Mouse (Mus musculus) telencephalon, adult 2 months (tissue): ENCODE measurements at regions not wholly inside any gene's neighbourhood (a gene's known extent, or its start where the extent isn't known, plus 50 kb on each side); places are given as distances from the start of the nearest gene placed in this dataset.

Experiments
- DNase-seq: peaks from one replicate; pipeline ENCODE4 v3.0.0-alpha.2; 2011; ENCODE audit warnings: low read depth, low spot score

GRCm38 (mm10) chr17:52196811-52197210, 363.7 kb upstream of the Satb1 start:
- DNase-seq, result no peak

- DNase-seq, result no peak
Measured at GRCm38 (mm10) chr17:52195804-52196203, 362.7 kb upstream of the Satb1 start.

GRCm38 (mm10) chr17:52191064-52191682, 358.1 kb upstream of the Satb1 start:
- DNase-seq, result peak; percentile 34

DNA sequence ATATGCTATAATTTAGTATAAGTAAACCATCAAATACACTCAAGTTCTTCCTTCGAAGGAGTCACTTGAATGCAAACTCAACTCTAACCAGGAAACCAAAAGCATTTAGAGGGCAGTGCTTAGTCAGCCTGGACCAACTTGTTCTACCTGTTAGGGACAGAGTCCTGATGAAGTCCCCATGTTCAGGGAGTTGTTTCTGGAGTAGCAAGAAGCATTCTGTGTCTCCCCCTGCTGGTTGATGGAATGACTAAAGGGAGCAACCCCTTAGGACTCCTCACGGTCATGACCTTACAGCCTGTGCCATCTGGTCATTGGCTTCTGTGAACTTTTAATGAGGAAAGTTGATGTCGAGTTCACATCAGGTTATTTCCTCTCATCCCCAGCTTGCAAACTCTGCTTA, 349.6 kb upstream of the Satb1 start:
- DNase-seq, result no peak

DNA sequence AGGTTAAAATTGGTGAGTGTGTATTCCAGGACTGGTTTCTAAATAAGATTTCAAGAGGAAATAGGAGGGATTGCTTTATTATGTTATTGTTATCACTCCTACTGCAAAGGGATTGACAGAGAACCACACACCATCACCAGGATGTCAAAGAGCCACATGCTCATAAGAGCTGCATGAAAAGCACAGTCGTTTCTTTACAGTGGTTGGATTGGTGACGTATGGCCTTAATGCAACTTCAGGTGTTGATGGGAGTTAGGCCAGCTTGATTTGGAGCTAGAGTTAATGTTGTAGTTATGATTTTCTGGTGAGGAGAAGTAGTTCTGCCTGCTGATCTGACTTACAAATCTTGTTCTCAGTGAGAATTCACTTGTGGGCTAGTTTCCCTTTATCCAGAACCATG, 344.9 kb upstream of the Satb1 start:
- no peak for DNase-seq

GRCm38 (mm10) chr17:52168076-52168838, 335.2 kb upstream of the Satb1 start:
- DNase-seq, result no peak

- DNase-seq, result peak; percentile 21
Measured at GRCm38 (mm10) chr17:52167658-52168057, 334.6 kb upstream of the Satb1 start.

DNA sequence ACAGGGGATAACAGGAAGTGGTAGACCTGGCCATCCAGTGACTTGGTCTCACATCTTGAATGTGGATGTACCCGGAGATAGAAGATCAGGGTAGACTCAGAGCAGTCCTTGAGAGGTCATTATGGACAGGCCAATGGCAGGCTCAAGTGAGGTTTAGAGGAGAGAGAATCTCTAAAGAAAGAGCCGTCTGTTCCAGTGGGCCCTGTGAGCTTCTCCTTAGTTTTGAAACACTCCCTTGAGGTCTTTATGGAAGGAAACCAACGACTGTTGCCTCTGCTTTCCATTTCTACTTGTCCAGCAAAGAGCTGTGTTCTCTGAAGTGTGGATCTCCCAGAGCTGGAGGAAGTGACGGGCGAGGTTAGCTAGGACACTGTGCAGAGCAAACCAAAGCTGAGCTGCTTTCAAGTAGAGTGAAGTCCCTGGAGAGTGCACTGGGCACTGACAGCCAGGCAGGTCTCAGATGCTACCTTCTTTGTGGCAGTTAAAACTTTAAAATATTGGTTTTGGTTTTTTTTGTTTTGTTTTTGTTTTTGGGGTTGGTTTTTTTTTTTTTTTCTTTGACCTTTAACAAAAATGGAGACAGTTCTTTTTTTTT, 332.9 kb upstream of the Satb1 start:
- no peak for DNase-seq

- DNase-seq, result no peak
Measured at GRCm38 (mm10) chr17:52162559-52163397, 329.7 kb upstream of the Satb1 start.

DNA sequence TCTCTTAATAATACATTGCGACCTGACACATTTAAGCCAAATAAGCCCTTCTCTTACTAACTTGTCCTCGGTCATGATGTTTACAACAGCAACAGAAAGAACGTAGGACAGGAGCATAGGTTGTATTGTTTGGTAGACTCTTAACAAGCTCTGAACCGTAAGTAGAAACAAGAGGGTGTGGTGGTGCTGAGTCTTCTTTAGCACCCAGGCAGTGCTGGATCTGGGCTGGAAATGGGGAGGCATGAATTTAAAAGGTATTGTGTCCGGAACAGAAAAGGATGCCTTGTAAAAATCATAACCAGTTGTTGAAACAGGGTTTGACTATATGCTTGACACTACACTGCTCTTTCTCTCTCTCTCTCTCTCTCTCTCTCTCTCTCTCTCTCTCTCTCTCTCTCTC, 317.4 kb upstream of the Satb1 start:
- no peak for DNase-seq

DNA sequence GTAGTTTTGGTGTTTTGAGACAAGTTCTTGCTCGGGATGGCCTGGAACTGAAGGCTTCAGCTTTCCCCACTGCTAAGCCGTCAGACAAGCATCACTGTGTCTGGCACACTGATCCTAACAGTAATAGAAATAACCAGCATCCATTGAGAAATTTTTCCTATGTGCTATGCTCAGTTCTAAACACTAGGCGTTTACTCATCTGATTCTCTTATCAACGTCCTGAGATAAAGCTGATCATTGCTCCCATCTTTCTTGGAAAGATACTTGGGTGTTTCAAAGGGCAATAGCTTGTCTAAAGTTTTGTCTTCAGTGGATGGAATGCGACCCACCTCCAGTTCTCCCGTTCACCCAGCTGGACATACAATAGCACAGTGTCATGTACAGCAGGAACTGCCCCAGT, 316.7 kb upstream of the Satb1 start:
- DNase-seq, result no peak

GRCm38 (mm10) chr17:52149068-52149467, 316.0 kb upstream of the Satb1 start:
- DNase-seq, result no peak

- no peak for DNase-seq
Measured at GRCm38 (mm10) chr17:52103891-52104290, 270.8 kb upstream of the Satb1 start.

GRCm38 (mm10) chr17:52085834-52086233, 252.7 kb upstream of the Satb1 start:
- no peak for DNase-seq

DNA sequence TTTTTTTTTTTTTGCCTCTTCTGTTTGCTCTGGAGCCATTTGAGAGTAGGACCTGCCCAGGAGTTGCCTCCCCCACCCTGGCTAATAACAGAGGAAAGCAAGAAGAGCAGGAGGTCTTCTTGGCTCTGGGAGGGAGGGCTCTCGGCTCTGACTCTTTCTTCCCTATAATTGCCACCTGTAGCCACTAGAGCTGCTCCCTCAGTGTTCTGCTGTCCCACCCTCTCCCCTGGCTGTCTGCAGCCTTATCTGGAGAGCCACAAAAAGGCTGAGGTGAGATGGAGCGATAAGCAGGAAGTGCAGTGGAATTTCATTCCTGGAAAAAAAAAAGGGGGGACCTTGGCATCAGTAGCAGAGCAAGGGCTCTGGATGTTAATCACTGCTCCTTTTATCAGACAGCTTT, 251.4 kb upstream of the Satb1 start:
- no peak for DNase-seq

DNA sequence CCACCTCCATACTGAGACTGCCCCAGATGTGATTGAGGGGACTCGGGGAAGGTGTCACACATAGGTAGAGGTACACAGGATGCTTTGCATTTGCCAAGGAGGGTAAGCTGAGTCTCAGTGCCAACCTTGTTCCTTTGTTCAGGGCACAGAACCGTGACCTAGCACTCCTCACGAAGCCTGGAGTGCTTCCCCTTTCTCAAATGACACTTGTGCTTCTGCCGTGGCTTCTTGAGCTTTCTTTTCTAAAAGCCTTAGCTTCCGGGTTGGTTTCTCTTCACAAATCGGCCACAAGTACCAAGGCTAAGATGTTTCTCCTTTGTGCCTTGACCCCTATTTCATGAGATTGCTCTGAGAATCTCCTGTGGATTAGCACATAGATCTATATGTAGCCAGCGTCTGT, 246.2 kb upstream of the Satb1 start:
- DNase-seq, result no peak

GRCm38 (mm10) chr17:52078496-52078895, 245.4 kb upstream of the Satb1 start:
- no peak for DNase-seq

- DNase-seq, result no peak
Measured at GRCm38 (mm10) chr17:52077951-52078350, 244.9 kb upstream of the Satb1 start.

GRCm38 (mm10) chr17:52076746-52077145, 243.7 kb upstream of the Satb1 start:
- no peak for DNase-seq

- DNase-seq, result no peak
Measured at GRCm38 (mm10) chr17:52067721-52068120, 234.6 kb upstream of the Satb1 start.

DNA sequence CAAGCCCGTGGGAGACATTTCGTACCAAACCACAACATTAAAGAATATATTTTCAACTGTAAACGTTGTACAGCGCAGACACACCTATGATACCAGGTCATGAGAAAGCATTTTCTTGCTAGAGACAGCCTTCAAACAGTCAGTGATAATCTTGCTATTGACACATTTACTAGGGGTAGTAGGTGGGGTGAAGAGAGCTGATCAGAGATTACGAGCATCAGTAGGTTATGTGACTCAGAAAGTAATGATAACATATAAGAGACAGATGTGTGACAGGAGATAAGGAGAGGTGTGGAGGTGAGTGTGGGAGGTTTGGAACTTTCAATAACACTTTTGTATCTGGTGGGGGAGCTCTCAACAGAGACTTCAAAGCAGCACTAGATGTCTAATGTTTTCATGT, 231.5 kb upstream of the Satb1 start:
- DNase-seq, result no peak

- DNase-seq, result no peak
Measured at GRCm38 (mm10) chr17:52063121-52063520, 230.0 kb upstream of the Satb1 start.
